Mouse (Mus musculus) B cell, adult 67 days (primary cell): ENCODE data around the gene Hhipl2. TPM values are rescaled to one million over a fixed set of nuclear protein-coding genes. Genes with fewer than 3 reads are reported as not detected.

Experiments used
- total RNA-seq, 2 experiments: library from RNA; stranded (reverse); gene quantifications; 4 replicates each; pipeline ENCODE4 v1.2.4; 2023

Gene Hhipl2
- 1 to 10 TPM in 1 of 2 experiments, not detected in 1; 1.5 TPM for total RNA-seq

DNA sequence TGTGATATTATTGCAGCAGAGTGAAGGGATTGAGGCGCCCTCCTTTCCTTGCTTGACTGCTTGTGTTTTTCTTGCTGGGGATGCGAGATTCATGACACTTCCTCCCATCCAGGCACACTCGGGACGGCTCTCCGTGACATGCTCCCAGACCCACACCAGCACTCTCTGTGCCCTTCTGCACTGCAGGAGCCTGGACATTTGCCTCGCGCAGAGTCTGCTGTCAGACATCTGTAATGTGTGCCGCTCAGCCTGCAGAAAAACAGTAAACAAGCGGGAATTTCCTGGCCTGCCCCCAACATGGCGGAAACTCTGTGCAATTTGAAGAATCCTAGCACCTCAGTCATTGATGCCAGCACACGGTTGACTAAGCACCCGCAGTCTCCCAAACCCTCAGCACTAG is at the start of gene Hhipl2:
Gene Hhipl2 (plus strand): TSS at position 343 of the 400 bp plus-strand sequence.

GRCm38 (mm10) chr1:183369427-183370014 is 48.5 kb upstream of the Hhipl2 start, which contains the start of gene Mia3:
Gene Mia3 (minus strand): TSS chr1:183369553.

DNA sequence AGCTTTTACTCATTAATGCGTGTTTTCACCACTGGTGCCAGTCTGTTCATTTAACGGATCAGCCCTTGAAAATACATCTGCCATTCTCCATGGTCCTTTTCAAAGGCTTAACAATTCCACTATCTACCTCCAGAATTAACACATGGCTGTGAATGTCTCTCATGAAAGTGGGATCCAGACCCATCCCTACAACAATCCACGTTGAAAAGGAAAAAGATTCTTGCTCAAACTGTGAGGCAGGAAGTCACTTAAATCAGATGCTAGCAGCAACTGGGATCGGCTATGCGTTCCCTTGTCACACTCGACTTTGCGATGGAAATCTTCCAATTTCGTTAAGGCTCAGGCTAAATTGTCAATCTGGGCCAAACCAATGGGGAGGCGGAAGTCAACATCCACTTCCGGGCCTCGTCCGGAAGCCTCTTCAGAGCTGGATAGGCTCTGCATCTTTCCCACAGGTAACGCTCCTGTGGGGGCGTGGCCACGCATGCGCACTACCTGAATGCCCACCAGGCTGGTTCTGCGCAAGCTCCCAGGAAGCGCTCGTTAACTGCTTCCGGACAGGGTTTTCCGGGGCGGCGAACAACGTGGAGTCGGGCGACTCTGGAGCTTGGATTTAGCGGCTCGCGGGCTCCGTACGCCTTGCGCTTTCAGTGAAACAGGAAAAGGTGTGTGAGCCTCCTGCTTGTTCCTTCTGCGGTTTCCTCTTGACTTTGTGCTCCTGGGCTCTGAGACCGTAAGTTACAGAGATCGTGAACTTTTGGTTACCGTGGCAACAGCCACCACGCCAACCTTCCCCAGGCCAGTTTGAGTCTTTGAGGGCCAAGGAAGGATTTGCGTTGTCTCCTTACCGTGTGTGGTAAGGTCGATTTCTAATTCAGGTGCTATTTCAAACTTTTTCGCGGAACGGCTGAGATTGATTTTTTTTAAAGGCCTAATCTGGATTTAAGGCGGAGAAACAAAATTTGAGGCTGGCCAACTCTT is 29.3 kb upstream of the Hhipl2 start, which contains the start of gene Taf1a:
Gene Taf1a (plus strand): TSS at position 556 of the 981 bp plus-strand sequence.

Other genes with a start within 250 kb of the Hhipl2 start
- gene Disp1, start 196.7 kb upstream of the Hhipl2 start, total RNA-seq: 10 to 100 TPM; 12.3 to 14.0 TPM
- gene Aida, start 121.6 kb upstream of the Hhipl2 start, total RNA-seq: 10 to 100 TPM; 91.4 to 94.3 TPM
- gene Brox, start 120.9 kb upstream of the Hhipl2 start, total RNA-seq: 10 to 100 TPM; 76.5 to 81.4 TPM
- 100 to 1,000 TPM; 202 to 211 TPM for gene Mia3, start 48.7 kb upstream of the Hhipl2 start, total RNA-seq
- gene Taf1a, start 29.2 kb upstream of the Hhipl2 start, total RNA-seq: 10 to 100 TPM; 24.8 to 28.6 TPM